Mouse (Mus musculus): ENCODE measurements around the gene Gm5108.

- TF ChIP-seq EP300 (IDR thresholded peaks at IDR 0.05; ENCODE audit: insufficient read depth, low read depth, low read length), result no peak
- no peak for TF ChIP-seq CTCF (IDR thresholded peaks at IDR 0.05)
These were observed 42.5 kb upstream of the Gm5108 start for GRCm38 (mm10) chr5:67898921-67899320.

Measured in heart, adult 2 months (tissue).